ENCODE assay signal across 18 mouse cellular contexts in genomic region chr16:42570246-42570996, GRCm38 (mm10).
A peak's percentile ranks its signal among the peaks of the same experiment; 100 is the strongest.
DNase-seq lines count a peak whose midpoint lies in the region; ATAC-seq lines count a peak whose summit lies in the region.
"Had no signal": no experiment of that assay in that cellular context is flagged by ENCODE, and none has a peak within 500 bp of the region (broad histone marks: within the 10 kb centered on the region; RNA-seq: fewer than 3 reads in every experiment).

No protein-coding gene starts in this region.

- peak; percentile 73 for ATAC-seq in embryonic facial prominence, embryonic 15.5 days (ENCODE audit: insufficient number of reproducible peaks, low FRiP score, low TSS enrichment, low read depth)
- peak; percentile 56; the same call in 1 of the 2 replicates for ATAC-seq in hindbrain, embryonic 12.5 days (ENCODE audit: low FRiP score)
- peak; percentile 91 for ATAC-seq in midbrain, embryonic 16.5 days
- ATAC-seq: intestine, embryonic 15.5 days had no signal

- H3K27me3 ChIP-seq in embryonic facial prominence, embryonic 15.5 days = no peaks in the 10 kb centered on the region
- no peaks in the 10 kb centered on the region for H3K27me3 ChIP-seq in hindbrain, embryonic 12.5 days
- no peaks in the 10 kb centered on the region for H3K27me3 ChIP-seq in midbrain, embryonic 16.5 days (ENCODE audit: control insufficient read depth, insufficient read depth, low read depth, low read length)
- H3K27me3 ChIP-seq: intestine, embryonic 15.5 days; limb, embryonic 15.5 days had no signal

- no peak overlapping the region for H3K9ac ChIP-seq in embryonic facial prominence, embryonic 15.5 days
- no peak overlapping the region for H3K9ac ChIP-seq in hindbrain, embryonic 12.5 days
- H3K9ac ChIP-seq in midbrain, embryonic 16.5 days (ENCODE audit: low read depth, low read length) = no peak overlapping the region
- H3K9ac ChIP-seq: intestine, embryonic 15.5 days; limb, embryonic 15.5 days had no signal

- H3K9me3 ChIP-seq in embryonic facial prominence, embryonic 15.5 days (replicated peaks) = no peaks in the 10 kb centered on the region
- H3K9me3 ChIP-seq in hindbrain, embryonic 12.5 days (replicated peaks) = no peaks in the 10 kb centered on the region
- no peaks in the 10 kb centered on the region for H3K9me3 ChIP-seq in midbrain, embryonic 16.5 days (replicated peaks; ENCODE audit: control insufficient read depth, low read length, poor library complexity, severe bottlenecking)
- H3K9me3 ChIP-seq: intestine, embryonic 15.5 days; limb, embryonic 15.5 days had no signal

- intact Hi-C loops in left cerebral cortex, postnatal 14 days (cut with DNase I) = no loop called here

- H3K4me1 ChIP-seq in embryonic facial prominence, embryonic 15.5 days = no peaks in the 10 kb centered on the region
- peaks cover 12% of the 10 kb centered on the region for H3K4me1 ChIP-seq in hindbrain, embryonic 12.5 days
- H3K4me1 ChIP-seq in midbrain, embryonic 16.5 days (ENCODE audit: control insufficient read depth, insufficient read depth, low read length) = peaks cover 14% of the 10 kb centered on the region
- H3K4me1 ChIP-seq: intestine, embryonic 15.5 days; limb, embryonic 15.5 days had no signal

- H3K4me2 ChIP-seq in embryonic facial prominence, embryonic 15.5 days (replicated peaks) = no peak overlapping the region
- no peak overlapping the region for H3K4me2 ChIP-seq in hindbrain, embryonic 12.5 days (replicated peaks)
- H3K4me2 ChIP-seq in midbrain, embryonic 16.5 days (ENCODE audit: low read length) = no peak overlapping the region
- H3K4me2 ChIP-seq: intestine, embryonic 15.5 days; limb, embryonic 15.5 days had no signal

- H3K4me3 ChIP-seq in embryonic facial prominence, embryonic 15.5 days (replicated peaks) = no peak overlapping the region
- H3K4me3 ChIP-seq in hindbrain, embryonic 12.5 days = no peak overlapping the region
- H3K4me3 ChIP-seq in midbrain, embryonic 16.5 days (ENCODE audit: low read depth, low read length) = no peak overlapping the region
- H3K4me3 ChIP-seq: erythroblast, embryonic 14.5 days; gastrocnemius, adult 2 months; heart, adult 2 months; intestine, embryonic 15.5 days; limb, embryonic 15.5 days had no signal

- 52% methylated on average over 6 of the region's 6 CpGs for WGBS in embryonic facial prominence, embryonic 15.5 days
- 68% methylated on average over 6 of the region's 6 CpGs for WGBS in hindbrain, embryonic 12.5 days
- WGBS in midbrain, embryonic 16.5 days = 44% methylated on average over 6 of the region's 6 CpGs

- no peak overlapping the region for H3K27ac ChIP-seq in embryonic facial prominence, embryonic 15.5 days (replicated peaks)
- H3K27ac ChIP-seq in hindbrain, embryonic 12.5 days = 0 out of 2 replicates have a peak overlapping the region, but pooled peaks have one; percentile 24
- H3K27ac ChIP-seq in midbrain, embryonic 16.5 days (ENCODE audit: low read length) = peak overlapping the region; percentile 65
- H3K27ac ChIP-seq: gastrocnemius, adult 2 months; heart, adult 2 months; intestine, embryonic 15.5 days; kidney, postnatal 0 days; limb, embryonic 15.5 days; macrophage had no signal

- peak; percentile 7 to 22 for DNase-seq in left cerebral cortex, postnatal 14 days (ENCODE audit: low spot score in 2 of 2)
- no peak for DNase-seq in left cerebral cortex, adult 8-10 months (ENCODE audit: low spot score in 2 of 2)
- no peak for DNase-seq in urinary bladder, postnatal 4 days (ENCODE audit: low spot score in 2 of 2)
- DNase-seq in cerebellum, postnatal 36 days = no peak
- DNase-seq: cerebellum, adult 8-10 months; embryo, embryonic 11 days; gastrocnemius, adult 2 months; heart, adult 2 months; layer of hippocampus, adult 9-11 months; lung, adult 18-20 months had no signal

- no peaks in the 10 kb centered on the region for H3K36me3 ChIP-seq in embryonic facial prominence, embryonic 15.5 days
- no peaks in the 10 kb centered on the region for H3K36me3 ChIP-seq in hindbrain, embryonic 12.5 days
- H3K36me3 ChIP-seq in midbrain, embryonic 16.5 days (ENCODE audit: control insufficient read depth, insufficient read depth, low read length) = no peaks in the 10 kb centered on the region
- H3K36me3 ChIP-seq: intestine, embryonic 15.5 days; limb, embryonic 15.5 days had no signal

Comparison
In these comparisons a context has a peak if more than half of its experiments do, and no peak if none do; other contexts are left out.
1. DNase-seq: peak in left cerebral cortex, postnatal 14 days (2 of 2); none in left cerebral cortex, adult 8-10 months (0 of 2), urinary bladder, postnatal 4 days (0 of 2) and cerebellum, postnatal 36 days (0 of 2).
2. Peak in every context shown above with its lines, with median percentiles within 50 percentile points of each other: ATAC-seq.